Mouse (Mus musculus) forebrain, embryonic 13.5 days (tissue): ENCODE results near the gene Mul1. TPM values are rescaled to one million over a fixed set of nuclear protein-coding genes. Genes with fewer than 3 reads are reported as not detected.
A peak's percentile ranks its signal among the peaks of the same experiment; 100 is the strongest.

ENCODE experiments used
- ATAC-seq: fragments of 200-750 bp; cut with Nextera tagmentation; 2 replicates; pipeline ENCODE4 v1.8.0; 2017
- H3K27ac ChIP-seq: fragments of 300-500 bp; sonication (generic); 2 replicates; pipeline ENCODE4 v1.5.1; 2015; ENCODE audit warnings: inconsistent platforms, mild to moderate bottlenecking, moderate library complexity
- H3K27me3 ChIP-seq: fragments of 300-500 bp; sonication (generic); 2 replicates; pipeline ENCODE4 v1.6.1; 2015; ENCODE audit warnings: mild to moderate bottlenecking, inconsistent platforms
- H3K36me3 ChIP-seq: fragments of 300-500 bp; sonication (generic); 2 replicates; pipeline ENCODE4 v1.6.1; 2015; ENCODE audit warnings: mild to moderate bottlenecking, inconsistent platforms; ENCODE audit not compliant: poor library complexity, severe bottlenecking
- H3K4me1 ChIP-seq: fragments of 300-500 bp; sonication (generic); 2 replicates; pipeline ENCODE4 v1.6.1; 2015; ENCODE audit warnings: inconsistent platforms
- H3K4me2 ChIP-seq: fragments of 300-500 bp; sonication (generic); 2 replicates; pipeline ENCODE4 v1.6.1; 2015; ENCODE audit warnings: inconsistent platforms, mild to moderate bottlenecking, moderate library complexity
- H3K4me3 ChIP-seq: fragments of 300-500 bp; sonication (generic); 2 replicates; pipeline ENCODE4 v1.5.1; 2015; ENCODE audit warnings: mild to moderate bottlenecking, inconsistent platforms
- H3K9ac ChIP-seq: fragments of 300-500 bp; sonication (generic); 2 replicates; pipeline ENCODE4 v1.6.1; 2015; ENCODE audit warnings: mild to moderate bottlenecking, inconsistent platforms
- H3K9me3 ChIP-seq: fragments of 300-500 bp; sonication (generic); replicated peaks from 2 replicates; pipeline ENCODE4 v1.6.1; 2016; ENCODE audit warnings: inconsistent platforms
- WGBS: fragments of 180-500 bp; shearing (Covaris S2); methylation state at CpG from one replicate; pipeline ENCODE4 v1.1.7; 2015; 5-methylcytosine and 5-hydroxymethylcytosine counted together
- polyA plus RNA-seq: library from polyadenylated mRNA; unstranded; fragments of >200 nt; fragmentation: Nextera tagmentation; extraction: Ambion mirVana; gene quantifications from 2 replicates; pipeline ENCODE4 v1.2.1, GENCODE M21; 2015

The Mul1 gene
- polyA plus RNA-seq, 1 experiment from 2014 or later = 18.6 TPM

DNA sequence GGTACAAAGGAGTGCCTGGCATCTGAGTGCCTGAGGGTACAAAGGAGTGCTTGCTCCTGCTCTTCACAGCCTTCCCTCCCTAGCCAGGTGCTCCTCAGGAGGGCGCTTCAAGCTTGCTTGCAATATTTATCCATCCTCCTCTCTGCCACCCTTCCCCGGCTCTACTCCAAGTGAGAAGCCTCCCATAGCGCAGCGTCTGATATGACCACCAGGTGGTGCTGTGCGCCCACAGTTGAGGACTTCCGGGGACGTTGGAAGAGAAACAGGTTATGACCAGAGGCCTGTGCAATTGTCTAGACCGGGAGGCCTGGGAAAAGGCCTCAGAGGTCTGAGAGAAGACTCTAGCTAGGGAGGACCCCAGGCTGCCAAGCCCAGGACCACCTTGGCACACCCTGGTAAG, 12.9 kb downstream of the Mul1 start:
- Histone ChIP-seq H3K27me3 (peaks cover 18% of the 10 kb centered on the region), H3K9me3 (no peaks in the 10 kb centered on the region), H3K4me1 (peaks cover 25% of the 10 kb centered on the region), H3K4me2 (peak overlapping the region; percentile 32), H3K27ac (peak overlapping the region; percentile 83), H3K9ac (peak overlapping the region; percentile 26; the same call in 1 of the 2 replicates), H3K36me3 (peaks cover 7% of the 10 kb centered on the region), H3K4me3 (no peak overlapping the region)
- ATAC-seq = peak; percentile 91
- WGBS = 0% methylated on average over 8 of the region's 8 CpGs

DNA sequence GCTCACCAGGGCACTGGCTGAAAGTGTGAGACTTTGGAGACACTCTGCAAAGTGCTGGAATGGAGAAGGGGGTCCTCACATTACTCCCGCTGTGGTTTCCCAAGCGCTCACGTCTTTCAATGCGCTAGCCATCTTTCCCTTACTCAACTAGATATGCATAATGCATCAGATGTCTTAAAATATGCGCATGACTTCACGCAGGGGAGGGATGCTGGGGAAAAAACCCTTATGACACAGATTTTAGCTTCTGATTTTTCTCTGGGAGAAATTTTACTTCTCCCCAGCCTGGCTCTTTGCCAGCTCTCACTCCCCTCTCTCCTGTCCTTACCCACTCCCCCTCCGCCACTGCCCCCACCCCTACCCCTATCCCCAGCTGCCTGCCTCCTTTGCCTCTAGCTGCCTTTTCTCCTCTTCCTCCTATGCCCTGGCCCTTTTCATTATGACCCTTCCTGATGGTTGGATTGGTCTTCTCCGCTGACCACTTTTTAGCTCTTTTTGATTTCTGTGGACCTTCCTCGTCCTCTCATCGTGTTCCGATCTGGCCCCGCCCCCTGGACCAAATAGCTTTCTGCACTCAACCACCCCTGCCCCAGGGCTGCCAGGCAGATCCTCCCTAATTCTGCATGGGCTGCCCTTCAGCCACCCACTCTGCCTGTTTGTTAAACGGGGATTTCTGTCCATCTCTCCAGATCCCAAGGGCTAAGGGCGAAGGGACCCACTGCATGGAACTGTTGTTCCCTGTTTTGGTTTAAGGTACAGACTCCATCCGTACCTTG, 13.5 kb downstream of the Mul1 start:
- peaks cover 25% of the 10 kb centered on the region for H3K27me3 ChIP-seq
- peak; percentile 79 for ATAC-seq
- 32% methylated on average over 15 of the region's 15 CpGs for WGBS
- peaks cover under 1% of the 10 kb centered on the region; the same call in 1 of the 2 replicates for H3K36me3 ChIP-seq
- peak overlapping the region; percentile 32 for H3K4me2 ChIP-seq
- H3K27ac ChIP-seq = peak overlapping the region; percentile 83
- H3K4me1 ChIP-seq = peaks cover 30% of the 10 kb centered on the region
- peak overlapping the region; percentile 26; the same call in 1 of the 2 replicates for H3K9ac ChIP-seq
- no peaks in the 10 kb centered on the region for H3K9me3 ChIP-seq
- H3K4me3 ChIP-seq = no peak overlapping the region

DNA sequence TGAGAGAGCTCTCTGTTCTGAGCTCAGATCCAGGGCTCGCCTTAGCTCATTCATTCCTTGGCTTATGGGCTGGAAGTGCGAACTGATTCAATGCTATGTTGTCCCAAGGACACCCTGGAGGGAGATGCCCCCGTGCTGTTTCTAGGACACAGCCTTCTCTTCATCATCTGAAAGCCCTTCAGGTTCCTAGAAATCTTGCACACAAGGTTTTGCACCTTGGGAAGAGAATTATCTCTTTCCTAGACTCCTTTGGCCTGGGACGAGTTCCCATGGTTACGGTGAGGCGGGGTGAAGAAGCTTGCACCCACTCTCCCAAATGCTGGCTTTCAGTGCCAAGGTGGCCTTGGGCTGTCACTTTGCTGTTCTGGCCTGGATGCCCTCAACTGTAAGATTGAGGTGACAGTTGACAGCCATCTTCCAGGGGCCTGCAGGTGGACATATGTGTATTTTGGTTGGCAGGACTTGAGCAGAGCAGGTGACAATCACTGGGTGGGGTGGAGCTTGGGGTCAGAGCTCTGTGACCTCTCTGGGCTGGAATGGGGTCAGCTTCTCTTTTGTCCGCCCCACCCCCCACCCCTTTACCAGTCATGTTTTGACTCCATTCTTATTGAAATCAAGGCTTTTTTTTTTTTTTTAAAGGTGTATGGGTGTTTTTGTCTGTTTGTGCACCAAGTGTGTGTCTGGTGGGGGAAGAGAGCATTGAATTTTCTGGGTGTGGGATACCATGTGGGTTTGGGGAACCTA, 14.6 kb downstream of the Mul1 start:
- peaks cover 39% of the 10 kb centered on the region for H3K4me1 ChIP-seq
- no peak overlapping the region for H3K27ac ChIP-seq
- H3K27me3 ChIP-seq = peaks cover 33% of the 10 kb centered on the region
- WGBS = 51% methylated on average over 7 of the region's 7 CpGs
- no peak for ATAC-seq
- H3K4me2 ChIP-seq = no peak overlapping the region
- no peaks in the 10 kb centered on the region for H3K9me3 ChIP-seq
- H3K9ac ChIP-seq = no peak overlapping the region
- H3K36me3 ChIP-seq = no peaks in the 10 kb centered on the region
- H3K4me3 ChIP-seq = no peak overlapping the region

DNA sequence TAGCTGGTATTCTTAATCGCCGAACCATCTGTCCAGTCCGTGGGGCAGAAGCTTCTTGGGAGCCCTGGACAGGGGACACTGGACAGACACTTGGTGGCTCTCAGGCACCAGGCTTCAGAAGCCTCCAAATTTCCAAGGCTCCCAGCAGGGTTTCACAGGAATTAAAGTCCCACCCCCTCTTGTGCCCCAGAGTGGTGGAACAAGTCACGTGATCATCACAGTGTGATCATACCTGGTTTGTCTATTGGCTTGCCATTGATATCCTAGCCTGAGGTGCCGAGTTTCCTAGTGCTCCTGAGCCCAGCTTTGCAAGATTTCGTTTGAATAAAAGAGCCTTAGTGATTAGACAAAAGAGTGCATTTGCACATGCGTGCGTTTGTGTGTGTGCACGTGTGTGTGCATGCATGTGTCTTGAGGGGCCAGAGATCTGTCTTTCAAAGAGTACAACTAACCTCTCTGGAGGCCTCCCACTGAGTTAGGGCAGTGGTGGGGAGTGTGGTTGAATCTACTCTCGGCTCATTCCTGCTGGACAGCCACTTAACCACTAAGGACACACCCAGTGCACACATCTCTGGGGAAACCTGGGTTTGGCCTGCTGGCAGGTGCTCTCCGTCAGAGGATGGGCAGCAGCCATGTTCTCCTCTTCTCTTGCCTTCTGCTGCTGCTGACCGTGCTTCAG, 15.3 kb downstream of the Mul1 start:
- Histone ChIP-seq H3K27ac (no peak overlapping the region), H3K36me3 (no peaks in the 10 kb centered on the region), H3K4me2 (no peak overlapping the region), H3K9ac (no peak overlapping the region), H3K4me1 (peaks cover 39% of the 10 kb centered on the region), H3K4me3 (no peak overlapping the region), H3K27me3 (peaks cover 32% of the 10 kb centered on the region), H3K9me3 (no peaks in the 10 kb centered on the region)
- no peak for ATAC-seq
- 49% methylated on average over 12 of the region's 12 CpGs for WGBS

DNA sequence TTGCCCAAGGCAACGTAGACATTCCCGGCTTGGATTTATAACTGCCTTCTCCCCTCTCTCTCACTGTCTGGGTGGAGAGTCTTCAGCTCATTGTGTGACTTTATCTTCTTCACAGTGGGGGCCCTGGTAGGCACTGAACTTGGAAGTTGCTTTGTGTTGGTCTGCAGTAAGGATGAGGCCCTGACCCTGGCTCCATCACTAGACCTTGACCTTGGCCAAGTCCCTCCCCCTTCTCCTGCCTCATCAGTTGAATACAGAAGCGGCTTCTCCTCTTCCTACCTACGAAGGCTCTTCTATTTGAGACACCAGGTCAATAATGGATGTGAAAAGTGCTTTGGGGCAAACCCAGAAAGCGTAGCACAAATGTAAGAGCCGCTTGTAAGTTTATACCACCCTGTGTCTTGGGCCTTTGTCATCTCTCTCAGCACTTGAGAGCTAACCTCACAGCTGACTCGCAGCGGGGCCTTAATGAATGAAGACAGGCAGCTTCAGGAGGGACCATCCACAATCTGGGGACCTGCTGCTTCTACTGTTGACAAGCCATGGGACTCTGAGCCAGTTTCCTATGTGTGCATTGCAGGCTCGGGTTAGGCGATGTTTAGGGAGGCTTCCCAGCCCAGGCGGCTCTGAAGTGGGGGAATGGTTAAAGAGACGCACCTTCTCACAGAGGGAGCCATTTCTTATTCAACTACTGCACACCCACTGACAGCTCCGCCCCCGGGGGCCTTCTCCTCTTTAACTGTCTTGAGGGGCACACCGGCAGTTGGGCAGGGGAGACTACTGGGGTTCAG, 18.0 kb downstream of the Mul1 start:
- no peak for ATAC-seq
- Histone ChIP-seq H3K36me3 (no peaks in the 10 kb centered on the region), H3K27me3 (peaks cover 53% of the 10 kb centered on the region)

DNA sequence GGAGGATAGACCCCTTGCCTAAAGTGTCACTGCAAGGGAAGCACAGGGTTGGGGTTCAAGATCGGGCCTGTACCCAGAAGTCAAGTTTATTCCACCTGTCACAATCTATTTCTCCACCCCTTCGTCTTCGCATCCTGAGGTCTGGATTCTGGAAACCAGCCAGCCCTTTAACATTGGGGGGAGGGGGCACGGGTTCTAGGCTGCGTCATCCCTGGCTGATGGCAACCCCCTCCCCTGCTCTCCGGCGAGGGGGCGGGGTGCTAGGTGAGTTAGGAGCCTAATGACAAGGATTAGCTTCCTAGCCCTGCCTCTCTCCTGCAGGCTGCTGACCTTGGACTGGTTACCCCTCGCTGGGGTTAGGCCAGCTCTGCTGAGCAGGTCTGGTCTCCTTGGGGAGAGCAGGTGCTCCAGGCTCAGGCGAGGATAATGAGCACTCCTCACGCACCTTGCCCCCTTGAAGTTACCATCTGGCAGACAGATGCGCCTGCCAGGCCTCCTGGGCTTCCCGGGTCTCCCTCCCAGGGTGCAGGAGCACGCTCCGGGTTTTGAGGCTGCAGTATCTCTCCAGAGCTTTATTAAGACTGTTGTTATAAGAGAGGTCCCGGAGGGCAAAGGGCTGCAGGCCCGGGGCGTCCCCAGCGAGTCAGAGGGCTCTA, 18.8 kb downstream of the Mul1 start:
- Histone ChIP-seq H3K27me3 (peaks cover 59% of the 10 kb centered on the region), H3K4me2 (peak overlapping the region; percentile 83), H3K4me3 (peak overlapping the region; percentile 68), H3K4me1 (peaks cover 40% of the 10 kb centered on the region), H3K9me3 (no peaks in the 10 kb centered on the region), H3K9ac (peak overlapping the region; percentile 91), H3K36me3 (no peaks in the 10 kb centered on the region), H3K27ac (peak overlapping the region; percentile 85)
- peak; percentile 34 for ATAC-seq
- 5% methylated on average over 19 of the region's 19 CpGs for WGBS

More for the DNA sequence above, 18.0 kb downstream of the Mul1 start:
- Histone ChIP-seq H3K9ac (no peak overlapping the region), H3K4me1 (peaks cover 47% of the 10 kb centered on the region), H3K4me3 (no peak overlapping the region), H3K4me2 (peak overlapping the region; percentile 83; the same call in 1 of the 2 replicates), H3K27ac (no peak overlapping the region; the same call in 1 of the 2 replicates), H3K9me3 (no peaks in the 10 kb centered on the region)
- 25% methylated on average over 15 of the region's 15 CpGs for WGBS

DNA sequence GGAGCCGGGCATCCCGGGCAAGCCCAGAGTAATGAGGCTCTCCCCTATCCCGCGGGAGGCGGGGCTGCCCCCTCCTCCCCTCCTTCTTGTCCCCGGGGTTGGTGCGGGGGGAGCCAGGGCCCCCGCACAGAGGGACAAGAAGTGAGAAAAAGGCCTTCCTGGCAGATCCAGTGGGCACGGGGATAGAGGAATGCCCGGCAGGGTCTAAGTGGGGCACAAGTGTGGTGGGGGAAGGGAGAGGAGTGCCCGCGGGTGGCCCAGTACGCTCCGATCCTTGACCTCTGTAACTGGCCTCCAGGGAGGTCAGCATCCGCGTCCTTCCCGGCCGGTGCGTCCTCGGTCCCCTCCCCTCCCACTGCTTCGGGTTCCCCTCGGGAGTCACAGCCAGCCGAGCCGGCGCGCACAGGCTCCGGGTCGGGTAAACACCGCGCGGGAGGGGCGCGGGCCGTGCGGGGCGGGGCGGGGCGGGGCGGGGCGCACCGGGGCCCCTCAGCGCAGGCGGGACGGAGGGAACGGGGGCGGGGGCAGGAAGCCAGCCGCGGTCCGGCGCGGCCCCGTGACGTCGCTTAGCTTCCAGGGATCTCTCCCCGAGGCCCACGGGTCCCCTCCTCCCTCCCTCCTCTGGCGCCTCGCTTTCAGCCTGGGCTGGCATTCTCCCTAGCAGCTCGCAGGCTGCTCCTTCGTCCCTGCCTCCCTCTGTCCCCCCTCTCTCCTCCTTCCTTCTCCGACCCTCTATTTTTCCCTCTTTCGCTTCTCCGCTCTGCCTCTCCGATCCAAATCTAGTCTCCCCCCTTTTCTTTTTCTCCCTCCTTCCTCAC, 19.5 kb downstream of the Mul1 start, which contains the start of gene Camk2n1:
Gene Camk2n1, plus strand, starts transcription at position 562 of the 818 bp plus-strand sequence.
- peak within 1 kb of the TSS; percentile 83 for H3K4me2 ChIP-seq
- under 1% methylated on average over 26 of the region's 64 CpGs for WGBS
- H3K4me1 ChIP-seq = peaks cover 39% of the 10 kb centered on the region
- no peaks in the 10 kb centered on the region for H3K9me3 ChIP-seq
- H3K4me3 ChIP-seq = peak within 1 kb of the TSS; percentile 68
- no peaks in the 10 kb centered on the region for H3K36me3 ChIP-seq
- peak within 1 kb of the TSS; percentile 91 for H3K9ac ChIP-seq
- H3K27ac ChIP-seq = peak within 1 kb of the TSS; percentile 85
- peaks cover 66% of the 10 kb centered on the region for H3K27me3 ChIP-seq
- peak; percentile 71 for ATAC-seq

DNA sequence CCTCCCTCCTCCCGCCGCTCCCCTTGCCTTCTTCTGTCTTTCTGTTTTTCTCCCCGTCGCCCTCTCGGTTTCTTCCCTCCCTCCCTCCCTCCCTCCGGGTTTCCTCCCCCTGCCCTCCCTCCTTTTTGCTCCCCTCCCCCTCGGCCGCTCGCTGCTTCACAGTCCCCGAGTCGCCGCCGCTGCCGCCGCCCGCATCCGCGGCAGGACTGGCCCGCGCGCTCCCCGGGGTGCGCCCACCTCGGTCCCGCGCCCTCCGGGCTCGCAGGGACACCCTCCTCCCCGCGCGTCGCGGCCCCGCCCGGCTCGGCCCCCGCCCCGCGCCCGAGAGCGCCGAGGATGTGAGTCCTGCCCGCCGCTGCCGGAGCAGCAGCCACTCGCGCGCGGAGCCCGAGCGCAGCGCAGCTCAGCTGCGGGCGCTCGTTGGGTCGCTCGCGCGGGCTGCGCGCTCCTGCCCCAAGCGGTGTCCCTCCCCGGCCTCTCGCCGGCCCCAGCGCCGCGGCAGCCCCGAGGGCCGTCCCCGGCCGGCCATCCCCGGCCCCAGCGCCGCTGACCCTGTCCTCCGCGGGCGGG, 20.2 kb downstream of the Mul1 start:
- peak; percentile 66 for ATAC-seq
- H3K9ac ChIP-seq = peak overlapping the region; percentile 91
- H3K27me3 ChIP-seq = peaks cover 73% of the 10 kb centered on the region
- peaks cover 39% of the 10 kb centered on the region for H3K4me1 ChIP-seq
- no peaks in the 10 kb centered on the region for H3K36me3 ChIP-seq
- no peaks in the 10 kb centered on the region for H3K9me3 ChIP-seq
- 1% methylated on average over 54 of the region's 78 CpGs for WGBS
- peak overlapping the region; percentile 85 for H3K27ac ChIP-seq
- H3K4me2 ChIP-seq = peak overlapping the region; percentile 83
- H3K4me3 ChIP-seq = peak overlapping the region; percentile 68

DNA sequence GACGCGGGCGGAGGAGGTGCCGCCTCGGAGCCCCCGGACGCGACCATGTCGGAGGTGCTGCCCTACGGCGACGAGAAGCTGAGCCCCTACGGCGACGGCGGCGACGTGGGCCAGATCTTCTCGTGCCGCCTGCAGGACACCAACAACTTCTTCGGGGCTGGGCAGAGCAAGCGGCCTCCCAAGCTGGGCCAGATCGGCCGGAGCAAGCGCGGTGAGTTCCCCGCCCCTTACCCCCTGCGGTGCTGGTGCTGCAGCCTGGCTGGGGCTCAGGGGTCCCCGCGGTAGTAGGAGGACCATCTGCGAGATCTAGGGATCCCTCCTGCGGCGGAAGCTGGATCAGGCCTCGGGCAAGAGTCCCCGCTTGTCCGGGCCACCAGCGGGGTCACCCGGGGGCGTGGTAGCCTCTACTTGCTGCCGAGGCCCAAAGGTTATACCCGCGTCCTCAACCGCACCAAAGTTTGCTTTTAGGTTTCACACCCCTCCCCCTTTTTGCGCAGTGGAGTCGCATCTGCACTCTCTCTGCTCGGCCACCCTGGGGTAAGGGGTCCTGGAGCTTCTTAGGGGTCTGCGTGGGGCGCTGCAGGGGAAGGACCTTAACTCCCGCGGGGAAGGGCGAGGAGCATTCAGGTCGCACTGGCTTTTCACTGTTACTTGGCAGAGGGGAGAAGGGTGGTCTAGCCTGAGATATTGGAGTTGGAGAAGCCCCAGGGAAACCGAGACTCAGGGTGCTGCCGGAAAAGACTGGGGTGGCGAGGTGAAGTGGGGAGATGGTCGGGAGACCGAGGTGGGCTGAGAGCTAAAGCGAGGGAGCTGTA, 20.9 kb downstream of the Mul1 start:
- under 1% methylated on average over 58 of the region's 58 CpGs for WGBS
- ATAC-seq = peak; percentile 11; the same call in 1 of the 2 replicates
- Histone ChIP-seq H3K9ac (peak overlapping the region; percentile 91), H3K27ac (peak overlapping the region; percentile 85), H3K36me3 (no peaks in the 10 kb centered on the region), H3K9me3 (no peaks in the 10 kb centered on the region), H3K27me3 (peaks cover 75% of the 10 kb centered on the region), H3K4me2 (peak overlapping the region; percentile 83), H3K4me1 (peaks cover 39% of the 10 kb centered on the region), H3K4me3 (peak overlapping the region; percentile 68)
